Mouse (Mus musculus): ENCODE results near the gene Calb2. TPM values are rescaled to one million over a fixed set of nuclear protein-coding genes. Genes with fewer than 3 reads are reported as not detected.

Calb2 gene
- polyA plus RNA-seq, 1 experiment from 2014 or later = 5.3 TPM

GRCm38 (mm10) chr8:110101676-110102075 is 66.3 kb downstream of the Calb2 start:
- no peaks in the 10 kb centered on the region for H3K36me3 ChIP-seq
- H3K9me3 ChIP-seq = no peaks in the 10 kb centered on the region
- no peak overlapping the region for H3K4me3 ChIP-seq
- no peak overlapping the region for H3K27ac ChIP-seq
- no peak overlapping the region for H3K4me2 ChIP-seq (replicated peaks)
- no peaks in the 10 kb centered on the region for H3K27me3 ChIP-seq (replicated peaks)
- ATAC-seq (ENCODE audit: low FRiP score, low read depth) = no peak
- no peaks in the 10 kb centered on the region for H3K4me1 ChIP-seq
- no peak overlapping the region for H3K9ac ChIP-seq
- WGBS = 87% methylated on average over 15 of the region's 15 CpGs

DNA sequence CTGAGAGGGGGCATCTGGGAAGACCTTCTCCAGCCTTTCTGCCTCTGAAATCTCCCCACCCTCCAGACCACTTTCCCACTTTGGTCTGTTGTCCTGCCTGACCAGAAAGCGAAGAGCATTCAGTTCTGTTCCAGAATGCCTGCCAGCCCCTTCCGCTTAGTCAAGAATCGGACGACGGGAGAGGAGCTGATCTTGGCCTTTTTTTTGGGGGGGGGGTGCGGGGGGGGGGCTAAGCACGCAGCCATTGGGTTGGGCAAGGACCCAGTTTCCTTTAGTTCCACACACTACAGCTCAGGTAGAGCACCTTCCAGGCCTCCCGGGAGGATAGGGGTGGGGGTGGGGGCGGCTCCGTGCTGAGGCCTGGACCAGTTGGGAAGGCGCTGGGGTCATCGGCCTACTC is 67.1 kb downstream of the Calb2 start, which contains the start of gene Gm21964:
Gene Gm21964 (plus strand): TSS at position 301 of the 400 bp plus-strand sequence.
- no peak for ATAC-seq (ENCODE audit: low FRiP score, low read depth)
- no peaks in the 10 kb centered on the region for H3K9me3 ChIP-seq

GRCm38 (mm10) chr8:110091869-110092268 is 76.1 kb downstream of the Calb2 start:
- peaks cover 20% of the 10 kb centered on the region for H3K9me3 ChIP-seq
- H3K27me3 ChIP-seq (replicated peaks) = no peaks in the 10 kb centered on the region
- H3K4me1 ChIP-seq = no peaks in the 10 kb centered on the region
- no peak overlapping the region for H3K9ac ChIP-seq
- no peak overlapping the region for H3K4me2 ChIP-seq (replicated peaks)
- H3K36me3 ChIP-seq = peaks cover 30% of the 10 kb centered on the region
- no peak overlapping the region for H3K4me3 ChIP-seq
- ATAC-seq (ENCODE audit: low FRiP score, low read depth) = no peak
- no peak overlapping the region for H3K27ac ChIP-seq
- WGBS = 71% methylated on average over 1 of the region's 1 CpGs

More for the DNA sequence above, 67.1 kb downstream of the Calb2 start, which contains the start of gene Gm21964:
- no peak within 1 kb of the TSS for H3K4me2 ChIP-seq (replicated peaks)
- no peak within 1 kb of the TSS for H3K9ac ChIP-seq
- 85% methylated on average over 12 of the region's 12 CpGs for WGBS
- no peak within 1 kb of the TSS for H3K4me3 ChIP-seq
- H3K27me3 ChIP-seq (replicated peaks) = no peaks in the 10 kb centered on the region
- H3K4me1 ChIP-seq = no peaks in the 10 kb centered on the region
- no peak within 1 kb of the TSS for H3K27ac ChIP-seq
- H3K36me3 ChIP-seq = no peaks in the 10 kb centered on the region

Other genes starting within 250 kb of the Calb2 start
- 0.43 and 0.61 TPM in 2 replicates for gene Marveld3, start 206.0 kb downstream of the Calb2 start, polyA plus RNA-seq (2016; fragmentation: Nextera tagmentation; extraction: Ambion mirVana)
- gene Tat, start 177.8 kb downstream of the Calb2 start, polyA plus RNA-seq (2016; fragmentation: Nextera tagmentation; extraction: Ambion mirVana) = not detected in 2 replicates
- not detected in 2 replicates for gene Chst4, start 128.5 kb downstream of the Calb2 start, polyA plus RNA-seq (2016; fragmentation: Nextera tagmentation; extraction: Ambion mirVana)
- 12.7 and 13.0 TPM in 2 replicates for gene Zfp612, start 88.5 kb downstream of the Calb2 start, polyA plus RNA-seq (2016; fragmentation: Nextera tagmentation; extraction: Ambion mirVana)
- not detected in 2 replicates for gene Gm21964, start 67.0 kb downstream of the Calb2 start, polyA plus RNA-seq (2016; fragmentation: Nextera tagmentation; extraction: Ambion mirVana)
- not detected in 2 replicates for gene Gm17720, start 65.5 kb downstream of the Calb2 start, polyA plus RNA-seq (2016; fragmentation: Nextera tagmentation; extraction: Ambion mirVana)
- gene Cmtr2, start 47.5 kb upstream of the Calb2 start, polyA plus RNA-seq (2016; fragmentation: Nextera tagmentation; extraction: Ambion mirVana) = 10.8 and 12.2 TPM in 2 replicates
- gene Hydin, start 98.8 kb upstream of the Calb2 start, polyA plus RNA-seq (2016; fragmentation: Nextera tagmentation; extraction: Ambion mirVana) = 0.13 and 0.16 TPM in 2 replicates